Mouse (Mus musculus) retina, postnatal 7 days (tissue): Measurements from ENCODE around the gene Platr17.
"Not testable (repeated sequence)": the region's sequence is repeated elsewhere in the genome, so short reads cannot be mapped to it uniquely, and the experiment has no call there.

Experiments used
- DNase-seq: peaks from one replicate; pipeline ENCODE4 v3.0.0-alpha.2; 2012; ENCODE audit warnings: low read depth, low spot score

Platr17 gene

GRCm38 (mm10) chr17:33902491-33902890 is 2.4 kb upstream of the Platr17 start:
- no peak for DNase-seq

GRCm38 (mm10) chr17:33903911-33904651 is 854 bp upstream of the Platr17 start:
- not testable (repeated sequence) for DNase-seq

GRCm38 (mm10) chr17:33908331-33909076 is 3.6 kb downstream of the Platr17 start:
- DNase-seq, result no peak

GRCm38 (mm10) chr17:33909077-33909868 is 4.3 kb downstream of the Platr17 start, which contains the start of gene Daxx:
Gene Daxx, plus strand, starts transcription at chr17:33909414.
- peak; percentile 96 for DNase-seq

- DNase-seq, result no peak
Observed at GRCm38 (mm10) chr17:33909869-33910250, 4.9 kb downstream of the Platr17 start.

GRCm38 (mm10) chr17:33910346-33911051 is 5.6 kb downstream of the Platr17 start:
- DNase-seq, result no peak

- DNase-seq, result no peak
Observed at GRCm38 (mm10) chr17:33911052-33911812, 6.3 kb downstream of the Platr17 start.

GRCm38 (mm10) chr17:33911813-33912414 is 7.0 kb downstream of the Platr17 start:
- no peak for DNase-seq

GRCm38 (mm10) chr17:33913264-33913663 is 8.3 kb downstream of the Platr17 start:
- DNase-seq, result no peak

- no peak for DNase-seq
Observed at GRCm38 (mm10) chr17:33913905-33914304, 9.0 kb downstream of the Platr17 start.

- no peak for DNase-seq
Observed at GRCm38 (mm10) chr17:33914969-33915391, 10.0 kb downstream of the Platr17 start.

GRCm38 (mm10) chr17:33915671-33916250 is 10.8 kb downstream of the Platr17 start, which contains the start of the genes Tapbp and Zbtb22:
Gene Tapbp, plus strand, starts transcription at chr17:33915899.
Gene Zbtb22, plus strand, starts transcription at chr17:33915904.
- DNase-seq, result peak; percentile 98

- no peak for DNase-seq
Observed at GRCm38 (mm10) chr17:33916294-33916693, 11.4 kb downstream of the Platr17 start.

- no peak for DNase-seq
Observed at GRCm38 (mm10) chr17:33916847-33917655, 12.1 kb downstream of the Platr17 start.

GRCm38 (mm10) chr17:33917656-33918292 is 12.8 kb downstream of the Platr17 start:
- DNase-seq, result no peak

- DNase-seq, result no peak
Observed at GRCm38 (mm10) chr17:33918293-33919203, 13.6 kb downstream of the Platr17 start.
